Mouse (Mus musculus): ENCODE measurements around the gene Fbxw5. TPM values are rescaled to one million over a fixed set of nuclear protein-coding genes. Genes with fewer than 3 reads are reported as not detected.
A peak's percentile ranks its signal among the peaks of the same experiment; 100 is the strongest.
"Not testable (repeated sequence)": the region's sequence is repeated elsewhere in the genome, so short reads cannot be mapped to it uniquely, and the experiment has no call there.

The Fbxw5 gene
- polyA plus RNA-seq, 1 experiment from 2014 or later = 85.5 TPM

GRCm38 (mm10) chr2:25545996-25546810, 45.7 kb downstream of the Fbxw5 start:
- DNase-seq (ENCODE audit: low read depth, low spot score) = no peak
- ChIA-PET CTCF (interaction anchor here (1.7 to 5.7 kb wide), 3 partner anchors 12 to 145 kb away, joined by 3 to 35 read pairs (median 9); partner anchors contain the start of gene Edf1), POLR2A (interaction anchor here (1.5 to 2.3 kb wide), 2 partner anchors 8 to 11 kb away, joined by 4 to 9 read pairs; partner anchors contain the start of gene Edf1)
- no peak for TF ChIP-seq CTCF (IDR thresholded peaks at IDR 0.05)
- peak; percentile 17 for ATAC-seq
- in situ Hi-C loops (cut with MboI; ENCODE audit: low pct_unique_long_range_greater_than_20kb) = no loop called here
- H3K27me3 ChIP-seq = no peaks in the 10 kb centered on the region

GRCm38 (mm10) chr2:25546811-25547491, 46.4 kb downstream of the Fbxw5 start, which contains the start of gene Traf2:
Gene Traf2 (minus strand): TSS chr2:25546940.
- no peak for TF ChIP-seq CTCF (IDR thresholded peaks at IDR 0.05)
- CTCF ChIA-PET = interaction anchor here (1.1 to 5.7 kb wide), 5 partner anchors 9 to 146 kb away, joined by 3 to 35 read pairs (median 5); partner anchors contain the start of gene Edf1
- ATAC-seq = peak; percentile 99
- POLR2A ChIA-PET = interaction anchor here (0.7 to 2.3 kb wide), 4 partner anchors 10 to 45 kb away, joined by 3 to 9 read pairs (median 6); partner anchors contain the start of genes C8g, Edf1 and Fbxw5
- no peaks in the 10 kb centered on the region for H3K27me3 ChIP-seq
- peak; percentile 93 for DNase-seq (ENCODE audit: low read depth, low spot score)
- in situ Hi-C loops (cut with MboI; ENCODE audit: low pct_unique_long_range_greater_than_20kb) = no loop called here

DNA sequence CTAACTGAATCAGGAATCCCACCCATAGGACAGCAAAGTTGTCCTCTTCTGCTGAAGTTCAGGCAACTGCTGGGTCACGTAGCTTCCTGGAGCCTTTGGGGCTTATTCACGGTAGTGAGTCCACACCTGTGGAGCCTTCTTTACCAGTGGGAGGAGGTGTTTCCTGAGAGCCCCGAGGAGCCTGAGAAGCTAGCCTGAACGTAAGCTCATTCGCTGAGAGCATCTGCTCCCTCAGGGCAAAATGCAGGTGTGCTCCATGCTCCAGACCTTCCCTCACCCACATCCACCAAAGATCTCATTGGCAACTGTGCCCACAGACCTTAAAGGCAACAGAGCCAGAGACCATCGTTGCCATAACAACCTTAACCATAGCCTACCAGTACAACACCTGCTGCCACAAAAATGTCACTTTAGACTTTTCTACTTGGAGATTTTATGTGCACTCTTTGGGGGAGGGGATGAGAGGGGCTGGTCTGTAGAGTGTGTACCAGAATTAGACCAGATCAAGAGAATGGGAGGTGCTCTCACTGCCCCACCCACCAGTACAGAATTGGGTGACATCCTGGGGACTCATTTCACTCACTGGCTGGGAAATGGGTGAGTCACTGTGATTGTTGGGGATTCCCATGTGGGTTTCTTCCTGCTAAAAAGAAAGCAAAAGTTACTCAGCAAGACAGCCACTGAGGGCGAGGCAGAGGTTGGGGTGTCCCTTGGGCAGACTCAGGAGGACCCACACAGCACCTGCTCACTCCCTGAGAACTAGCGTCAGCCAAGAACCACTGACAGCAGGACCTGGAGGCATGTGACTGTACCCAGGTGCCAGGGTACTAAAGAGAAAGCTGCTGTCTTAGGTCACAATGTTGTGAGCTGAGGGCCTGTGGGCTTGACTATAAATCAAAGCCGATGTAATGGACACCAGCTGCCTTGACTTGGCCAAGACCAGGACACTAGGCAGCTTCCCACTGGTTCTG, 48.8 kb downstream of the Fbxw5 start:
- no peak for TF ChIP-seq CTCF (IDR thresholded peaks at IDR 0.05)

DNA sequence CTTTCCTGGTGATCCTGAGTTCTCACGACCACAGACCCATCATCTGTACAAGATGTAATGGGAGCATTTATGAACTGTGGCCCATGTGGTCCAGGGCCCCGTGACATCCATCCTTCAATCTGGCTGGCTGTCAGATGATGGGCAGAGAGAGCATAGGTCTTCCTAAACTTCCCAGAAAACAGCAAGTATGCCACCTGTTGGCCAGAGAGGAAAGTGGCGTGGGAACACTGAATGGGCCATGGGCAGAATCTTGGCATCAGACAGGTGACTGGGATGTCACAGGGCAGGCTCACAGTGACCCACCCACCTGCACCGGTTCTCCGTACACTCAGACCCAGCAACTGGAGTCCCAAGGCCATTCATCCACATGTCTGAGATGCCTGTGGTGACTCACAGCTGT, 50.6 kb downstream of the Fbxw5 start:
- in situ Hi-C loops (cut with MboI; ENCODE audit: low pct_unique_long_range_greater_than_20kb) = loop anchor here (5.0 kb wide), 2 partner anchors 34 to 119 kb away; no protein-coding TSS in a partner anchor
- no peak for DNase-seq (ENCODE audit: low read depth, low spot score)
- H3K27me3 ChIP-seq = no peaks in the 10 kb centered on the region
- no peak for ATAC-seq
- ChIA-PET CTCF (interaction anchor here (1.0 to 5.7 kb wide), 3 partner anchors 31 to 98 kb away, joined by 3 to 35 read pairs (median 4); no protein-coding TSS in a partner anchor), POLR2A (interaction anchor here (0.6 to 0.8 kb wide), 2 partner anchors 16 to 38 kb away, joined by 3 to 5 read pairs; no protein-coding TSS in a partner anchor)
- no peak for TF ChIP-seq CTCF (IDR thresholded peaks at IDR 0.05)

More for the DNA sequence above, 48.8 kb downstream of the Fbxw5 start:
- in situ Hi-C loops (cut with MboI; ENCODE audit: low pct_unique_long_range_greater_than_20kb) = no loop called here
- DNase-seq (ENCODE audit: low read depth, low spot score) (peak; percentile 77), ATAC-seq (no peak)
- CTCF ChIA-PET = interaction anchor here (1.1 to 5.7 kb wide), 6 partner anchors 9 to 50 kb away, joined by 4 to 35 read pairs (median 4); partner anchors contain the start of gene Edf1
- no peaks in the 10 kb centered on the region for H3K27me3 ChIP-seq
- POLR2A ChIA-PET = interaction anchor here (0.9 kb wide), 1 partner anchor 45 kb away, joined by 3 read pairs; no protein-coding TSS in a partner anchor

GRCm38 (mm10) chr2:25553171-25553786, 52.7 kb downstream of the Fbxw5 start:
- DNase-seq (ENCODE audit: low read depth, low spot score); CTCF ChIA-PET; POLR2A ChIA-PET; ATAC-seq; H3K27me3 ChIP-seq: not testable (repeated sequence)
- in situ Hi-C loops (cut with MboI; ENCODE audit: low pct_unique_long_range_greater_than_20kb) = loop anchor here (5.0 kb wide), 2 partner anchors 36 to 121 kb away; no protein-coding TSS in a partner anchor

Other genes starting within 250 kb of the Fbxw5 start
- gene Tmem203, start 245.3 kb upstream of the Fbxw5 start, polyA plus RNA-seq (2021) = 26.3 TPM
- gene Tprn, start 238.1 kb upstream of the Fbxw5 start, polyA plus RNA-seq (2021) = 110 TPM
- 75.4 TPM for gene Ssna1, start 228.3 kb upstream of the Fbxw5 start, polyA plus RNA-seq (2021)
- gene Anapc2, start 228.3 kb upstream of the Fbxw5 start, polyA plus RNA-seq (2021) = 99.7 TPM
- gene Tmem210, start 212.6 kb upstream of the Fbxw5 start, polyA plus RNA-seq (2021) = not detected
- not detected for gene Lrrc26, start 210.8 kb upstream of the Fbxw5 start, polyA plus RNA-seq (2021)
- gene Grin1, start 181.6 kb upstream of the Fbxw5 start, polyA plus RNA-seq (2021) = 0.08 TPM
- 75.5 TPM for gene Man1b1, start 168.4 kb upstream of the Fbxw5 start, polyA plus RNA-seq (2021)
- 58.3 TPM for gene Dpp7, start 144.4 kb upstream of the Fbxw5 start, polyA plus RNA-seq (2021)
- gene Uap1l1, start 135.1 kb upstream of the Fbxw5 start, polyA plus RNA-seq (2021) = 108 TPM
- gene Sapcd2, start 128.4 kb upstream of the Fbxw5 start, polyA plus RNA-seq (2021) = 11.4 TPM
- 0.10 TPM for gene Entpd2, start 104.9 kb upstream of the Fbxw5 start, polyA plus RNA-seq (2021)
- gene Npdc1, start 101.4 kb upstream of the Fbxw5 start, polyA plus RNA-seq (2021) = 249 TPM
- 0.09 TPM for gene Fut7, start 77.5 kb upstream of the Fbxw5 start, polyA plus RNA-seq (2021)
- gene Abca2, start 72.0 kb upstream of the Fbxw5 start, polyA plus RNA-seq (2021) = 98.6 TPM
- gene Clic3, start 43.9 kb upstream of the Fbxw5 start, polyA plus RNA-seq (2021) = 1.0 TPM
- 23.3 TPM for gene Paxx, start 39.7 kb upstream of the Fbxw5 start, polyA plus RNA-seq (2021)
- 33.6 TPM for gene Ptgds, start 30.7 kb upstream of the Fbxw5 start, polyA plus RNA-seq (2021)
- gene Lcn12, start 6.8 kb upstream of the Fbxw5 start, polyA plus RNA-seq (2021) = not detected
- 5.2 TPM for gene C8g, start 969 bp downstream of the Fbxw5 start, polyA plus RNA-seq (2021)
- gene Traf2, start 46.2 kb downstream of the Fbxw5 start, polyA plus RNA-seq (2021) = 30.4 TPM
- gene Edf1, start 57.1 kb downstream of the Fbxw5 start, polyA plus RNA-seq (2021) = 285 TPM
- 15.4 TPM for gene Mamdc4, start 74.1 kb downstream of the Fbxw5 start, polyA plus RNA-seq (2021)
- 139 TPM for gene Phpt1, start 74.5 kb downstream of the Fbxw5 start, polyA plus RNA-seq (2021)
- 4.0 TPM for gene Ajm1, start 81.0 kb downstream of the Fbxw5 start, polyA plus RNA-seq (2021)
- gene Rabl6, start 107.8 kb downstream of the Fbxw5 start, polyA plus RNA-seq (2021) = 90.3 TPM
- 0.36 TPM for gene Ccdc183, start 116.9 kb downstream of the Fbxw5 start, polyA plus RNA-seq (2021)
- 17.5 TPM for gene Tmem141, start 121.3 kb downstream of the Fbxw5 start, polyA plus RNA-seq (2021)
- not detected for gene Fcna, start 127.3 kb downstream of the Fbxw5 start, polyA plus RNA-seq (2021)
- not detected for gene Lcn8, start 152.4 kb downstream of the Fbxw5 start, polyA plus RNA-seq (2021)
- not detected for gene Lcn5, start 157.2 kb downstream of the Fbxw5 start, polyA plus RNA-seq (2021)
- not detected for gene Lcn6, start 176.0 kb downstream of the Fbxw5 start, polyA plus RNA-seq (2021)
- not detected for gene Lcn10, start 182.0 kb downstream of the Fbxw5 start, polyA plus RNA-seq (2021)
- not detected for gene Obp2a, start 199.3 kb downstream of the Fbxw5 start, polyA plus RNA-seq (2021)
- 17.0 TPM for gene Bmyc, start 206.0 kb downstream of the Fbxw5 start, polyA plus RNA-seq (2021)
- gene Obp2b, start 236.3 kb downstream of the Fbxw5 start, polyA plus RNA-seq (2021) = not detected

Measured in Patski (cell line).